6 mouse cellular contexts compared by ENCODE assay signal in the genomic region with DNA sequence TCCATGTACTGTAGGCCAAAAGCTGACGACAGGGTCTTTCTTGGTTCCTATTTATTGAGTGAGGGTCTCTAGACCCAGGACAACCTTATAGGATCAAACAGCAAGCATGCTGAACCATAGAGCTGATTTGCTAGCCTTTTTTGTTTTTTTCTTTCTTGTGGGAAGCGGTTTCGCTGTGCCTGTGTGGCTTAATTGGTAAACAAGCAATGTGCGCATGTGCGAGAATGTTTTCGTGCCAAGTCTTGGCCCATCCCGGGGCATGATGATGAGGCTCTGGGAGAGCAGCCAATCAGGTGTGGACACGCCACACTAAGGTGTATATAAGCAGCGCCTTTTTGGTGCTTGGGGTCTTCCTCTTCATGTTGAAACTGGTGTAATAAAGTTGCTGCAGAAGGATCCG. TPM values are rescaled to one million over a fixed set of nuclear protein-coding genes. Genes with fewer than 3 reads are reported as not detected.
DNase-seq lines count a peak whose midpoint lies in the region; ATAC-seq and TF ChIP-seq lines count a peak whose summit lies in the region.
"Not testable (repeated sequence)": the region's sequence is repeated elsewhere in the genome, so short reads cannot be mapped to it uniquely, and the experiment has no call there.

No protein-coding gene starts in this region.

- WGBS in cerebellum, adult 2 months = 67% methylated on average over 10 of the region's 10 CpGs
- 93% methylated on average over 10 of the region's 10 CpGs for WGBS in hindbrain, embryonic 15.5 days
- 94% methylated on average over 10 of the region's 10 CpGs for WGBS in midbrain, embryonic 14.5 days
- 90% methylated on average over 10 of the region's 10 CpGs for WGBS in stomach, embryonic 16.5 days

- H3K4me3 ChIP-seq in cerebellum, adult 2 months (replicated peaks; ENCODE audit: insufficient read depth, low read depth, low read length); gastrocnemius, adult 2 months; hindbrain, embryonic 15.5 days; layer of hippocampus, adult 2 months; midbrain, embryonic 14.5 days (replicated peaks; ENCODE audit: low read depth, low read length); stomach, embryonic 16.5 days (replicated peaks; ENCODE audit: low read length): not testable (repeated sequence)

- H3K9ac ChIP-seq in hindbrain, embryonic 15.5 days; midbrain, embryonic 14.5 days (replicated peaks; ENCODE audit: low read length): not testable (repeated sequence)
- H3K9ac ChIP-seq in stomach, embryonic 16.5 days (ENCODE audit: low read length) = peak overlapping the region; percentile 21; the same call in 1 of the 2 replicates

- peaks cover 32% of the 10 kb centered on the region for H3K36me3 ChIP-seq in hindbrain, embryonic 15.5 days
- peaks cover 33% of the 10 kb centered on the region for H3K36me3 ChIP-seq in midbrain, embryonic 14.5 days (ENCODE audit: control insufficient read depth, insufficient read depth, low read length)
- not testable (repeated sequence) for H3K36me3 ChIP-seq in stomach, embryonic 16.5 days (ENCODE audit: control insufficient read depth, insufficient read depth, low read length)

- H3K27me3 ChIP-seq in cerebellum, adult 2 months (ENCODE audit: control insufficient read depth, insufficient read depth, low read length); hindbrain, embryonic 15.5 days; midbrain, embryonic 14.5 days (ENCODE audit: control insufficient read depth, insufficient read depth, low read length); stomach, embryonic 16.5 days (ENCODE audit: control insufficient read depth, insufficient read depth, low read length): not testable (repeated sequence)

- not testable (repeated sequence) for TF ChIP-seq POLR2A in cerebellum, adult 2 months (IDR thresholded peaks at IDR 0.05; ENCODE audit: borderline replicate concordance, insufficient read depth, low read length)

- not testable (repeated sequence) for H3K4me2 ChIP-seq in hindbrain, embryonic 15.5 days; midbrain, embryonic 14.5 days (ENCODE audit: low read length); stomach, embryonic 16.5 days (ENCODE audit: low read depth, low read length)

- H3K4me1 ChIP-seq in cerebellum, adult 2 months (ENCODE audit: control insufficient read depth, insufficient read depth, low read length) = peaks cover 10% of the 10 kb centered on the region
- peaks cover 11% of the 10 kb centered on the region; the same call in 1 of the 2 replicates for H3K4me1 ChIP-seq in hindbrain, embryonic 15.5 days (replicated peaks)
- H3K4me1 ChIP-seq in midbrain, embryonic 14.5 days (ENCODE audit: control insufficient read depth, insufficient read depth, low read length); stomach, embryonic 16.5 days (ENCODE audit: control insufficient read depth, insufficient read depth, low read length): not testable (repeated sequence)

- not testable (repeated sequence) for ATAC-seq in hindbrain, embryonic 15.5 days (ENCODE audit: low FRiP score, low read depth); midbrain, embryonic 14.5 days (ENCODE audit: low FRiP score, low TSS enrichment); stomach, embryonic 16.5 days (ENCODE audit: insufficient read depth, low FRiP score)

- intact Hi-C loops in gastrocnemius, adult 2 months (cut with DNase I) = loop anchor here (1.0 to 5.0 kb wide), 2 partner anchors 23 to 35 kb away; no protein-coding TSS in a partner anchor

- not testable (repeated sequence) for H3K9me3 ChIP-seq in hindbrain, embryonic 15.5 days; midbrain, embryonic 14.5 days (ENCODE audit: control insufficient read depth, low read length); stomach, embryonic 16.5 days (replicated peaks; ENCODE audit: control insufficient read depth, low read length)

- TF ChIP-seq CTCF in cerebellum, adult 2 months (IDR thresholded peaks at IDR 0.05; ENCODE audit: borderline replicate concordance, insufficient read depth, low read depth, low read length); gastrocnemius, adult 2 months (IDR thresholded peaks at IDR 0.05); layer of hippocampus, adult 2 months (conservative IDR thresholded peaks at IDR 0.05): not testable (repeated sequence)

- peak overlapping the region; percentile 89 for H3K27ac ChIP-seq in cerebellum, adult 2 months (ENCODE audit: insufficient read depth, low read length)
- peak overlapping the region; percentile 72 for H3K27ac ChIP-seq in gastrocnemius, adult 2 months
- 0 out of 2 replicates have a peak overlapping the region, but pooled peaks have one; percentile 7 for H3K27ac ChIP-seq in hindbrain, embryonic 15.5 days (replicated peaks)
- H3K27ac ChIP-seq in layer of hippocampus, adult 2 months = peak overlapping the region; percentile 72
- peak overlapping the region; percentile 37; the same call in 1 of the 2 replicates for H3K27ac ChIP-seq in midbrain, embryonic 14.5 days (replicated peaks; ENCODE audit: low read depth, low read length)
- not testable (repeated sequence) for H3K27ac ChIP-seq in stomach, embryonic 16.5 days (ENCODE audit: low read length)

- DNase-seq in cerebellum, adult 2 months; gastrocnemius, adult 2 months; layer of hippocampus, adult 2 months (ENCODE audit: low spot score in 2 of 2); midbrain, embryonic 14.5 days: not testable (repeated sequence)

RNA-seq across cellular contexts. Expression of a gene that starts 2.0 kb away (rescaled TPM):
- polyA plus RNA-seq in cerebellum, adult 2 months (2012; rRNA removed) = 24.7 and 32.0 TPM in 2 replicates
- total RNA-seq in gastrocnemius, adult 2 months (2021) = 1,000 to 10,000 TPM in 1 of 2 experiments, 100 to 1,000 TPM in 1; 850 to 1,151 TPM
- 5.2 and 7.1 TPM in 2 replicates for polyA plus RNA-seq in hindbrain, embryonic 15.5 days (2015; fragmentation: Nextera tagmentation; extraction: Ambion mirVana)
- 1 to 10 TPM; 3.5 to 5.9 TPM for total RNA-seq in layer of hippocampus, adult 2 months (2021)
- 5.5 TPM in 2 replicates for polyA plus RNA-seq in midbrain, embryonic 14.5 days (2014; fragmentation: Nextera tagmentation; extraction: Ambion mirVana)
- polyA plus RNA-seq in stomach, embryonic 16.5 days (2015; fragmentation: Nextera tagmentation; extraction: Ambion mirVana) = 12.8 and 25.0 TPM in 2 replicates

RNA-seq across cellular contexts. Expression of a gene that starts 12.4 kb away (rescaled TPM):
- 37.6 and 38.0 TPM in 2 replicates for polyA plus RNA-seq in cerebellum, adult 2 months (2012; rRNA removed)
- 10 to 100 TPM; 28.5 to 32.5 TPM for total RNA-seq in gastrocnemius, adult 2 months (2021)
- 10.5 and 11.6 TPM in 2 replicates for polyA plus RNA-seq in hindbrain, embryonic 15.5 days (2015; fragmentation: Nextera tagmentation; extraction: Ambion mirVana)
- total RNA-seq in layer of hippocampus, adult 2 months (2021) = 10 to 100 TPM; 48.9 to 52.0 TPM
- polyA plus RNA-seq in midbrain, embryonic 14.5 days (2014; fragmentation: Nextera tagmentation; extraction: Ambion mirVana) = 18.5 and 19.7 TPM in 2 replicates
- 12.2 and 12.6 TPM in 2 replicates for polyA plus RNA-seq in stomach, embryonic 16.5 days (2015; fragmentation: Nextera tagmentation; extraction: Ambion mirVana)

RNA-seq across cellular contexts. Expression of a gene that starts 16.7 kb away (rescaled TPM):
- 463 and 475 TPM in 2 replicates for polyA plus RNA-seq in cerebellum, adult 2 months (2012; rRNA removed)
- total RNA-seq in gastrocnemius, adult 2 months (2021) = 100 to 1,000 TPM; 178 to 186 TPM
- polyA plus RNA-seq in hindbrain, embryonic 15.5 days (2015; fragmentation: Nextera tagmentation; extraction: Ambion mirVana) = 86.4 and 88.3 TPM in 2 replicates
- total RNA-seq in layer of hippocampus, adult 2 months (2021) = 100 to 1,000 TPM; 213 to 224 TPM
- polyA plus RNA-seq in midbrain, embryonic 14.5 days (2014; fragmentation: Nextera tagmentation; extraction: Ambion mirVana) = 53.0 and 70.5 TPM in 2 replicates
- polyA plus RNA-seq in stomach, embryonic 16.5 days (2015; fragmentation: Nextera tagmentation; extraction: Ambion mirVana) = 90.0 and 98.5 TPM in 2 replicates

RNA-seq across cellular contexts. Expression of a gene that starts 49.8 kb away (rescaled TPM):
- 167 and 182 TPM in 2 replicates for polyA plus RNA-seq in cerebellum, adult 2 months (2012; rRNA removed)
- total RNA-seq in gastrocnemius, adult 2 months (2021) = 10 to 100 TPM; 62.1 to 68.0 TPM
- polyA plus RNA-seq in hindbrain, embryonic 15.5 days (2015; fragmentation: Nextera tagmentation; extraction: Ambion mirVana) = 176 and 178 TPM in 2 replicates
- total RNA-seq in layer of hippocampus, adult 2 months (2021) = 10 to 100 TPM; 59.6 to 59.8 TPM
- polyA plus RNA-seq in midbrain, embryonic 14.5 days (2014; fragmentation: Nextera tagmentation; extraction: Ambion mirVana) = 176 and 240 TPM in 2 replicates
- polyA plus RNA-seq in stomach, embryonic 16.5 days (2015; fragmentation: Nextera tagmentation; extraction: Ambion mirVana) = 111 and 116 TPM in 2 replicates

RNA-seq across cellular contexts. Expression of a gene that starts 50.1 kb away (rescaled TPM):
- 134 and 147 TPM in 2 replicates for polyA plus RNA-seq in cerebellum, adult 2 months (2012; rRNA removed)
- 10 to 100 TPM; 29.8 to 31.5 TPM for total RNA-seq in gastrocnemius, adult 2 months (2021)
- 430 and 435 TPM in 2 replicates for polyA plus RNA-seq in hindbrain, embryonic 15.5 days (2015; fragmentation: Nextera tagmentation; extraction: Ambion mirVana)
- total RNA-seq in layer of hippocampus, adult 2 months (2021) = 100 to 1,000 TPM; 113 to 116 TPM
- 337 and 360 TPM in 2 replicates for polyA plus RNA-seq in midbrain, embryonic 14.5 days (2014; fragmentation: Nextera tagmentation; extraction: Ambion mirVana)
- polyA plus RNA-seq in stomach, embryonic 16.5 days (2015; fragmentation: Nextera tagmentation; extraction: Ambion mirVana) = 148 and 151 TPM in 2 replicates
